Mouse (Mus musculus): ENCODE measurements around the gene Fbxl17. TPM values are rescaled to one million over a fixed set of nuclear protein-coding genes. Genes with fewer than 3 reads are reported as not detected.

The Fbxl17 gene
- total RNA-seq, 2 experiments from 2014 or later: 26.8 to 27.0 TPM

DNA sequence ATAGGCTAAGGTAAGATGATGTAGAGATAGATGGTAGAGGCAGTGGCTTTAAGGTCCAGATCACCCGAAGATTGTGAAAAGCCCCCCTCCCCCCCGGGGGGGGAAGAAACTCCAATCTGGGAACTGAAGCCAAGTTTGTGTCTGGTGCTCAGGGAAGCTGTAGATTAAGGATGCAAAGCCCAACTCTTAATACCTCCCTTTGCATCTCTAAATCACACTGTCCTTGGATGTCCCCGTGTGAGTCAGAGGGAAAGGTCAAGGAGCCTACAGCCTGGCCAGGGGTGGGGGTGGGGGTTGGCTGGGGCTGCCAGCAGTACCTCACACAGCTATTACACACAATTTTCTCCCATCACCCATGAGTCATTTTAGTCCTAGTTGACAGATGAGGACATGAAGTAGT, 453.4 kb downstream of the Fbxl17 start:
- no peak for DNase-seq

GRCm38 (mm10) chr17:63045297-63045696, 454.5 kb downstream of the Fbxl17 start:
- no peak for DNase-seq

DNA sequence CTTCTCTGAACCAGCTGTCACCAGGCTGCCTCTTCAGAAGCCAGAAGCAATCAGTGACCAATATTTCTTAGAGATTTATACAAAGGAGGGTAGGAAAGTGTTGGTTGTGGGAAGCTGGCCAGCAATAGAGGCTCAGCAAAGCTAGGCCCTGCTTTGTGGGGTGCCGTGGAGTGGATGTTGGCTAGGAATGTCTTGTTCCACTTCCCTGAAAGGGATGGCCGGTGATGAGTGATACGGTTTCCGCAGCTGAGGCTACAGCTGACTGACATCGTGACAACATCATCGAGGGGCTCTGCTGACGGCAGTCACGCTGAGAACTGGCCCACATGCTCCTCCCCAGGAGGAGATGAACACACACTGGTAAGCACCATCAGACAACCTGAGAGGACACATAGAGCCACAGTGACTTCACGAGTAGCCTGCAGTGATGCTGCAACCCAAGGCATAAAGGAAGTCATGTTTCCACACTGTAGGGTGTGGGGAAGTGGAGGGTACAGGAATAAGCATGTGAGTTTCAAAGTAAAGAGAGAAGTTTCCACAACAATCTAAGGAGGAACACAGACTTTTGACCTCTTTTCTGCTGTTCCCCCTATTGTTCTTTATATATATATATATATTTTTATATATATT, 456.7 kb downstream of the Fbxl17 start:
- no peak for DNase-seq

- DNase-seq: no peak
Measured at GRCm38 (mm10) chr17:63037562-63037961, 462.3 kb downstream of the Fbxl17 start.

DNA sequence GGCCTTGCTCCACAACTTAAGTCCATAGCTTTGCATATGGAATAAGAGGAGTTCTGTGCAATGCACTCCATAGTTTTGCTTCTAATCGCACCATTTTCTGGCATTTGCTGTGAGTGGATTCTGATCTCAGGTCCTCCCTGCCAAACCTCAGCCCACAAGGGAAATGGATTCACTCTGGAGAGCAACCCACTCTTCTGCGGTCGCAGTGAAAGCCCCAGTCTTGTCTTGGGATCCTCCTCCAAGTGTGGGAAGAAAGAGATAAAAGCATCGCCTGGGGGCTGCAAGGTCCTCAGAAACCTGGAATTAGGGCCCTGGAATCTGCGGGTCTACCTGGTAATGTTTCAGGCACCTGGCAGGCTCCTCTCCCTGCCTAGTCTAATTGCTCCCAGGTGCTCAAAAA, 466.7 kb downstream of the Fbxl17 start:
- no peak for DNase-seq

- no peak for DNase-seq
Measured at GRCm38 (mm10) chr17:63029105-63029504, 470.7 kb downstream of the Fbxl17 start.

DNA sequence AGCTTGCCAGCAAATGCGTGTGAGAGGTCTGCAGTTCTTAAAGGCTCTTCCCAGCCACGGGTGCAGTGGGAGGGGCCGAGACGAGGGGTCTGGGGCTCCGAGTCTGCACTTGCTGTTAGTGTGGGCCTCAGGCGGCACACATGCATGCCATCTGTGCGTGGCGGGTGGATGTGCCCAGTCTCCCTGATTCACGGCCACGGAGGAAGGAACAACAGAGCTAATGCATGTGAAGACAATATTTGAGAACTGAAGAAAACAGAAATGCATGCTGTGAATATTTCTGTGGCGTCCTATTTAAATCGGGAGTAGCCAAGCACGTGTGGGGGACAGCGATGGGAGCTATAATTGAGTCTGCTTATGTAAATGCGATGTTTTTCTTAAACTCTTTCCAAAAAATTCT, 474.6 kb downstream of the Fbxl17 start:
- DNase-seq: no peak

DNA sequence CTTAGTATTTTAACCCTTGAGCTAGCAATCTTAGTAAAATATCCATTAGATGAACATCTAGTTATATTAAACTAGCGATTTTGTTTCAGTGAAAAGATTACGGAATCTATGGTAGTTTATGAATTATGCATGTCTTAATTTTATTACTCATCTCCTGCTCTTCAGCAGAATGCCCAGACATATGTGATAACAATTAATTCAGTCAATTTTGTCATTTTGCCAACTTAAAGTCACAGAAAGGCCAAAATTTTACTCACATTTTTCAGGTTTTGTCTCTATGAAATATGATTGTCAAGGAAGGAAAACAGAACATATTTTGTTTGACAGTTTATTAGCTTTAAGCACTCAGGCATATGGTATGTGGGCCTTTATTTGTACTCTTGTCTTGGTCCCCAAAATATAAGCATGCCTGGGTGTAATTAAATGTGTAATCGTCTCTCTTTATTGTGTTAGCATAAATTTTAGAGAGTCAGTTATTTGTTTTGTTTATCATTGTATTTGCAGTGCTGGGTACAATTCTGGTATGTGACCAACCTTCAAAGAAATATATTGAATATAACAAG, 482.1 kb downstream of the Fbxl17 start:
- DNase-seq: no peak

DNA sequence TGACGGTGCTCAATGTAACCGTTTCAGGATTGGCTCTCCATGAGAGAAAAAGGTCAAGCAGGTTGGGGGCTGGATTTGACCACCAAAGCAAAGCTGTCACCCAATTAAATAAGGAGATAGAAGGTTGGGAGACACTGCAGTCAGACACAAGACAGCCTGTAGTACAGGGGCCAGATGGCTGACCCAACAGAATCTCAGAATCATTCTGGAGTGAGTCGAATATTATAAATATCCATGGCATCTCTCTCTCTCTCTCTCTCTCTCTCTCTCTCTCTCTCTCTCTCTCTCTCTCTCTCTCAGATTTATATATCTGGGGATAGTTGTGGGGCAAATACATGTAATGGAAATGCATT, 487.3 kb downstream of the Fbxl17 start:
- DNase-seq: no peak

GRCm38 (mm10) chr17:63011893-63012570, 487.8 kb downstream of the Fbxl17 start:
- DNase-seq: peak; percentile 38 to 75

DNA sequence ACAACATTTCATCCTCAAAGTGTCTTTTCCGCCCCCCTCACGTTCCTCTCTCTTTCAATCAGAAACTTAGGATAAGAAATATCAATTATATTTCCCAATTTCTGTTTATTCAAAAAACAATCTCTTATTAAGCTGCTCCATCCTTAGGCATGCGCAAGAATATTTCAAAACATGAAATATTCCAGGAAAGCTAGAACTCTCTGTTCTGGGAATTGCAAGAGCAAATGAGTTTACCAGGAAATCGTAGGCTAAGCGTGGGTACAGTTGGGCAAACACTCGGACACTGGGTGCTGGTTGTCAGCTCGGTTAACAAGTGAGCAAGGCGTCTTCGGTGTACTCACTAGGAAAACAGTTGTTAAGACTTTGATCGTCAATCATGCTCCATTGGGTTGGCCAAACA, 489.0 kb downstream of the Fbxl17 start:
- no peak for DNase-seq

DNA sequence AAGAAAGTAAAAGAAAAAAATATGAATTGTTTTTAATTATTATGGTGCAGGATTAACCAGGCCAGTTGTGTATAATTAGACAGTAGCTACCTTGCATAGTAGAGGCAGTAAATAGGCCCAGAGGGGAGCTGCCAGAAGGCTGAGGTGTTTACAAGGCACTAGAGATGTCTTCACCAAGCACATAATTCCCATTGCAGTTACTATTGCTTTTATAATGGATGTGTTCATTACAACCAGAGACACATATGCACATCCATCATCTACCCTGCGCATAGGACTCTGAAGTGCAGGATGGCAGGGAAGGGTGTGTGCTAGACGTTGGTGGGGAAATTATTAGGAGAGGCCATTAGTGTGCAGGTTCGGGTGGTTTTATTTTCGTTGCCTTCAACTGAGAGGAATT, 491.0 kb downstream of the Fbxl17 start:
- no peak for DNase-seq

DNA sequence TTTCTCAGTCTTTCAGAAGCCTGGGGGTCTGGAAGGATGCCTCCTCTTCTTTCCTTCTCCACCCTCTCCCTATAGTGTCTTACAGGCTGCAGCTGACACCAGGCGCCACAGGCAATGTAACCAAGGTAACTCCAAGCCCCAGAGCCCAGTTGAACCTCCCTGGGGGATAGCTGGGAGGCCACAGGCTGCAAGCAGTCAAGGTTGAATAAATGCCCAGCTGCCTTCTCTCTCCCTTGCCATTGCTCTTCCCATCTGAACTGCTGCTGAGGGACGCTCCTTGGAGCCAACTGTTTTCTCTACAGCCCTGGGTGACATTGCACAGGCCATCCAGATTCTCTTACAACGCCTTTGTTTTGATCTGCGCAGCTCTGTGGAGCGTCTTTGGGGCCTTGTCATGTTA, 491.5 kb downstream of the Fbxl17 start:
- no peak for DNase-seq

DNA sequence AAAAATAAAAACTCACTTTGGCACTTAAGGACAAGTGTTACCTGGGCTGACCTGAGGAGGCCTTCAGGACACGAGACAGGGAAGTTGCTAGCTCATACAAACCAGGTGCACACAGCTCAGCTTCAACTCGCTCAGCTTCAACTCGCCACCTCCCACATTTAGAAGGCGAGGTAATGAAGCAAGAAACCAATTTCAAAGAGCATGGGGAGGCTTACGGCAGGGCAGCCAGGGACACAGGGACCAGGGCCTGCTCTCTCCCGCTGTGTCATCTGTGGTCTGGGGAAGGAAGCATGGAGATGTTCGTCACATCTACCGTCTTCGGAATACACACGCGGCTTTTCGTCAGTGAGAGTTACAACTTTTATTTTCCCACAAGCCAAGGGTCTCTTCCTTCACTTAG, 491.9 kb downstream of the Fbxl17 start:
- DNase-seq: no peak

Small RNA genes lying within 50 kb of the gene (microRNA-seq; reads per million reads assigned to microRNA genes)
- gene Gm24813: 0 reads per million in 2 experiments
